Mouse (Mus musculus): Measurements from ENCODE around the gene Faah. TPM values are rescaled to one million over a fixed set of nuclear protein-coding genes. Genes with fewer than 3 reads are reported as not detected.

The Faah gene
- total and polyA plus RNA-seq, 2 experiments from 2014 or later = 25.2 to 48.1 TPM

GRCm38 (mm10) chr4:115931556-115932088 lies 86.1 kb downstream of the Faah start:
- H3K4me1 ChIP-seq (ENCODE audit: insufficient read depth, low read length) = no peaks in the 10 kb centered on the region
- no peaks in the 10 kb centered on the region for H3K36me3 ChIP-seq (ENCODE audit: insufficient read depth, low read length)
- DNase-seq (ENCODE audit: low spot score) = no peak
- no peak for TF ChIP-seq CTCF (IDR thresholded peaks at IDR 0.05; ENCODE audit: low read depth)
- H3K9me3 ChIP-seq (ENCODE audit: low read length) = no peaks in the 10 kb centered on the region
- no peak overlapping the region for H3K4me3 ChIP-seq (ENCODE audit: low read length)
- ATAC-seq = 0 out of 2 replicates have a peak, but pooled peaks have one; percentile 29
- 46% methylated on average over 13 of the region's 13 CpGs for WGBS
- no peak overlapping the region for H3K4me2 ChIP-seq (ENCODE audit: low read depth, low read length)
- H3K27ac ChIP-seq = no peak overlapping the region
- no peak overlapping the region for H3K9ac ChIP-seq (replicated peaks; ENCODE audit: low read length)
- peaks cover 41% of the 10 kb centered on the region for H3K27me3 ChIP-seq (ENCODE audit: insufficient read depth, low read length)

GRCm38 (mm10) chr4:115927637-115928036 lies 90.1 kb downstream of the Faah start:
- H3K27me3 ChIP-seq (ENCODE audit: insufficient read depth, low read length) = peaks cover 12% of the 10 kb centered on the region
- DNase-seq (ENCODE audit: low spot score) (no peak), ATAC-seq (no peak)
- no peaks in the 10 kb centered on the region for H3K4me1 ChIP-seq (ENCODE audit: insufficient read depth, low read length)
- H3K9ac ChIP-seq (replicated peaks; ENCODE audit: low read length) = no peak overlapping the region
- no peaks in the 10 kb centered on the region for H3K36me3 ChIP-seq (ENCODE audit: insufficient read depth, low read length)
- TF ChIP-seq CTCF (IDR thresholded peaks at IDR 0.05; ENCODE audit: low read depth) = no peak
- WGBS = 59% methylated on average over 7 of the region's 7 CpGs
- no peaks in the 10 kb centered on the region for H3K9me3 ChIP-seq (ENCODE audit: low read length)
- no peak overlapping the region for H3K27ac ChIP-seq
- H3K4me3 ChIP-seq (ENCODE audit: low read length) = no peak overlapping the region
- no peak overlapping the region for H3K4me2 ChIP-seq (ENCODE audit: low read depth, low read length)

GRCm38 (mm10) chr4:115923262-115923880 lies 94.4 kb downstream of the Faah start:
- no peak overlapping the region for H3K4me3 ChIP-seq (ENCODE audit: low read length)
- no peaks in the 10 kb centered on the region for H3K36me3 ChIP-seq (ENCODE audit: insufficient read depth, low read length)
- no peaks in the 10 kb centered on the region for H3K9me3 ChIP-seq (ENCODE audit: low read length)
- DNase-seq (ENCODE audit: low spot score) (no peak), ATAC-seq (no peak)
- no peaks in the 10 kb centered on the region for H3K27me3 ChIP-seq (ENCODE audit: insufficient read depth, low read length)
- no peak for TF ChIP-seq CTCF (IDR thresholded peaks at IDR 0.05; ENCODE audit: low read depth)
- no peak overlapping the region for H3K4me2 ChIP-seq (ENCODE audit: low read depth, low read length)
- H3K4me1 ChIP-seq (ENCODE audit: insufficient read depth, low read length) = no peaks in the 10 kb centered on the region
- WGBS = 59% methylated on average over 16 of the region's 16 CpGs
- no peak overlapping the region for H3K27ac ChIP-seq
- no peak overlapping the region for H3K9ac ChIP-seq (replicated peaks; ENCODE audit: low read length)

- WGBS = 89% methylated on average over 5 of the region's 5 CpGs
- Histone ChIP-seq H3K4me1 (ENCODE audit: insufficient read depth, low read length) (no peaks in the 10 kb centered on the region), H3K27ac (no peak overlapping the region), H3K4me2 (ENCODE audit: low read depth, low read length) (no peak overlapping the region), H3K27me3 (ENCODE audit: insufficient read depth, low read length) (no peaks in the 10 kb centered on the region), H3K4me3 (ENCODE audit: low read length) (no peak overlapping the region), H3K36me3 (ENCODE audit: insufficient read depth, low read length) (no peaks in the 10 kb centered on the region), H3K9ac (replicated peaks; ENCODE audit: low read length) (no peak overlapping the region), H3K9me3 (ENCODE audit: low read length) (no peaks in the 10 kb centered on the region)
- ATAC-seq = no peak
- no peak for TF ChIP-seq CTCF (IDR thresholded peaks at IDR 0.05; ENCODE audit: low read depth)
- no peak for DNase-seq (ENCODE audit: low spot score)
Observed at GRCm38 (mm10) chr4:115922688-115923087, 95.0 kb downstream of the Faah start.

- no peaks in the 10 kb centered on the region for H3K4me1 ChIP-seq (ENCODE audit: insufficient read depth, low read length)
- H3K9ac ChIP-seq (replicated peaks; ENCODE audit: low read length) = no peak overlapping the region
- no peaks in the 10 kb centered on the region for H3K9me3 ChIP-seq (ENCODE audit: low read length)
- no peak overlapping the region for H3K4me2 ChIP-seq (ENCODE audit: low read depth, low read length)
- H3K27me3 ChIP-seq (ENCODE audit: insufficient read depth, low read length) = no peaks in the 10 kb centered on the region
- DNase-seq (ENCODE audit: low spot score) = no peak
- no peak overlapping the region for H3K4me3 ChIP-seq (ENCODE audit: low read length)
- H3K36me3 ChIP-seq (ENCODE audit: insufficient read depth, low read length) = no peaks in the 10 kb centered on the region
- ATAC-seq = no peak
- no peak for TF ChIP-seq CTCF (IDR thresholded peaks at IDR 0.05; ENCODE audit: low read depth)
- 73% methylated on average over 16 of the region's 16 CpGs for WGBS
- H3K27ac ChIP-seq = no peak overlapping the region
Observed at GRCm38 (mm10) chr4:115919911-115920310, 97.8 kb downstream of the Faah start.

Other genes with a start within 250 kb of the Faah start
- gene Tex38, start 236.9 kb downstream of the Faah start, total RNA-seq (2014; rRNA removed) = not detected in 2 replicates
- gene Tex38, start 236.9 kb downstream of the Faah start, polyA plus RNA-seq (2015; fragmentation: Nextera tagmentation; extraction: Ambion mirVana) = 0.74 and 0.77 TPM in 2 replicates
- gene Atpaf1, start 233.1 kb downstream of the Faah start, total RNA-seq (2014; rRNA removed) = 20.0 and 28.1 TPM in 2 replicates
- 43.5 and 49.9 TPM in 2 replicates for gene Atpaf1, start 233.1 kb downstream of the Faah start, polyA plus RNA-seq (2015; fragmentation: Nextera tagmentation; extraction: Ambion mirVana)
- 2.9 and 4.4 TPM in 2 replicates for gene Mob3c, start 189.8 kb downstream of the Faah start, total RNA-seq (2014; rRNA removed)
- gene Mob3c, start 189.8 kb downstream of the Faah start, polyA plus RNA-seq (2015; fragmentation: Nextera tagmentation; extraction: Ambion mirVana) = 4.1 and 4.3 TPM in 2 replicates
- gene Mknk1, start 178.7 kb downstream of the Faah start, total RNA-seq (2014; rRNA removed) = 18.4 and 23.2 TPM in 2 replicates
- 22.0 and 24.5 TPM in 2 replicates for gene Mknk1, start 178.7 kb downstream of the Faah start, polyA plus RNA-seq (2015; fragmentation: Nextera tagmentation; extraction: Ambion mirVana)
- 0.14 TPM in 1 of 2 replicates, not detected in the other for gene Kncn, start 133.5 kb downstream of the Faah start, total RNA-seq (2014; rRNA removed)
- gene Kncn, start 133.5 kb downstream of the Faah start, polyA plus RNA-seq (2015; fragmentation: Nextera tagmentation; extraction: Ambion mirVana) = 0.10 and 0.29 TPM in 2 replicates
- gene 6430628N08Rik, start 127.3 kb downstream of the Faah start, total RNA-seq (2014; rRNA removed) = 0.16 and 0.18 TPM in 2 replicates
- 0.49 and 0.58 TPM in 2 replicates for gene 6430628N08Rik, start 127.3 kb downstream of the Faah start, polyA plus RNA-seq (2015; fragmentation: Nextera tagmentation; extraction: Ambion mirVana)
- 3.3 and 4.5 TPM in 2 replicates for gene Dmbx1, start 78.0 kb downstream of the Faah start, total RNA-seq (2014; rRNA removed)
- 3.9 and 4.3 TPM in 2 replicates for gene Dmbx1, start 78.0 kb downstream of the Faah start, polyA plus RNA-seq (2015; fragmentation: Nextera tagmentation; extraction: Ambion mirVana)
- gene Nsun4, start 36.0 kb upstream of the Faah start, total RNA-seq (2014; rRNA removed) = 13.6 and 14.6 TPM in 2 replicates
- 10.4 TPM in 2 replicates for gene Nsun4, start 36.0 kb upstream of the Faah start, polyA plus RNA-seq (2015; fragmentation: Nextera tagmentation; extraction: Ambion mirVana)
- 186 and 220 TPM in 2 replicates for gene Uqcrh, start 57.1 kb upstream of the Faah start, total RNA-seq (2014; rRNA removed)
- gene Uqcrh, start 57.1 kb upstream of the Faah start, polyA plus RNA-seq (2015; fragmentation: Nextera tagmentation; extraction: Ambion mirVana) = 559 and 586 TPM in 2 replicates
- gene Lrrc41, start 57.3 kb upstream of the Faah start, total RNA-seq (2014; rRNA removed) = 129 and 133 TPM in 2 replicates
- gene Lrrc41, start 57.3 kb upstream of the Faah start, polyA plus RNA-seq (2015; fragmentation: Nextera tagmentation; extraction: Ambion mirVana) = 60.2 and 61.9 TPM in 2 replicates
- gene Rad54l, start 105.8 kb upstream of the Faah start, total RNA-seq (2014; rRNA removed) = 3.8 and 5.3 TPM in 2 replicates
- gene Rad54l, start 105.8 kb upstream of the Faah start, polyA plus RNA-seq (2015; fragmentation: Nextera tagmentation; extraction: Ambion mirVana) = 5.4 and 6.1 TPM in 2 replicates
- 85.9 and 88.7 TPM in 2 replicates for gene Pomgnt1, start 105.9 kb upstream of the Faah start, total RNA-seq (2014; rRNA removed)
- 59.4 and 63.3 TPM in 2 replicates for gene Pomgnt1, start 105.9 kb upstream of the Faah start, polyA plus RNA-seq (2015; fragmentation: Nextera tagmentation; extraction: Ambion mirVana)
- gene Lurap1, start 133.4 kb upstream of the Faah start, total RNA-seq (2014; rRNA removed) = 6.2 and 7.9 TPM in 2 replicates
- gene Lurap1, start 133.4 kb upstream of the Faah start, polyA plus RNA-seq (2015; fragmentation: Nextera tagmentation; extraction: Ambion mirVana) = 4.0 TPM in 2 replicates
- gene Tspan1, start 149.7 kb upstream of the Faah start, total RNA-seq (2014; rRNA removed) = 0.16 and 0.40 TPM in 2 replicates
- gene Tspan1, start 149.7 kb upstream of the Faah start, polyA plus RNA-seq (2015; fragmentation: Nextera tagmentation; extraction: Ambion mirVana) = 0.21 and 0.34 TPM in 2 replicates
- gene 1700042G07Rik, start 155.4 kb upstream of the Faah start, total RNA-seq (2014; rRNA removed) = not detected in 2 replicates
- gene 1700042G07Rik, start 155.4 kb upstream of the Faah start, polyA plus RNA-seq (2015; fragmentation: Nextera tagmentation; extraction: Ambion mirVana) = not detected in 2 replicates
- gene Gm49337, start 155.5 kb upstream of the Faah start, total RNA-seq (2014; rRNA removed) = not detected in 2 replicates
- gene Gm49337, start 155.5 kb upstream of the Faah start, polyA plus RNA-seq (2015; fragmentation: Nextera tagmentation; extraction: Ambion mirVana) = not detected in 2 replicates
- 37.8 and 44.4 TPM in 2 replicates for gene Pik3r3, start 203.7 kb upstream of the Faah start, total RNA-seq (2014; rRNA removed)
- gene Pik3r3, start 203.7 kb upstream of the Faah start, polyA plus RNA-seq (2015; fragmentation: Nextera tagmentation; extraction: Ambion mirVana) = 37.7 and 39.8 TPM in 2 replicates

Measured in hindbrain, postnatal 0 days (tissue).